Mouse (Mus musculus): Measurements from ENCODE around the gene Adsl. TPM values are rescaled to one million over a fixed set of nuclear protein-coding genes. Genes with fewer than 3 reads are reported as not detected.
A peak's percentile ranks its signal among the peaks of the same experiment; 100 is the strongest.
"Not testable (repeated sequence)": the region's sequence is repeated elsewhere in the genome, so short reads cannot be mapped to it uniquely, and the experiment has no call there.

Gene Adsl
- total RNA-seq (2021) = 10 to 100 TPM; 27.4 to 30.1 TPM
- long read RNA-seq, experiment 1, transcript Adsl-201 (13 exons, 3,711 nt) = major isoform, 27 of 28 reads
- long read RNA-seq, experiment 1, partial matches to known transcripts = 0 of 28 reads
- long read RNA-seq, experiment 1, other reads (novel, unspliced or antisense) = 1 of 28 reads
- long read RNA-seq, experiment 2, transcript Adsl-201 (13 exons, 3,711 nt) = major isoform, 28 of 41 reads
- long read RNA-seq, experiment 2, partial matches to known transcripts = 3 of 41 reads
- long read RNA-seq, experiment 2, other reads (novel, unspliced or antisense) = 10 of 41 reads

DNA sequence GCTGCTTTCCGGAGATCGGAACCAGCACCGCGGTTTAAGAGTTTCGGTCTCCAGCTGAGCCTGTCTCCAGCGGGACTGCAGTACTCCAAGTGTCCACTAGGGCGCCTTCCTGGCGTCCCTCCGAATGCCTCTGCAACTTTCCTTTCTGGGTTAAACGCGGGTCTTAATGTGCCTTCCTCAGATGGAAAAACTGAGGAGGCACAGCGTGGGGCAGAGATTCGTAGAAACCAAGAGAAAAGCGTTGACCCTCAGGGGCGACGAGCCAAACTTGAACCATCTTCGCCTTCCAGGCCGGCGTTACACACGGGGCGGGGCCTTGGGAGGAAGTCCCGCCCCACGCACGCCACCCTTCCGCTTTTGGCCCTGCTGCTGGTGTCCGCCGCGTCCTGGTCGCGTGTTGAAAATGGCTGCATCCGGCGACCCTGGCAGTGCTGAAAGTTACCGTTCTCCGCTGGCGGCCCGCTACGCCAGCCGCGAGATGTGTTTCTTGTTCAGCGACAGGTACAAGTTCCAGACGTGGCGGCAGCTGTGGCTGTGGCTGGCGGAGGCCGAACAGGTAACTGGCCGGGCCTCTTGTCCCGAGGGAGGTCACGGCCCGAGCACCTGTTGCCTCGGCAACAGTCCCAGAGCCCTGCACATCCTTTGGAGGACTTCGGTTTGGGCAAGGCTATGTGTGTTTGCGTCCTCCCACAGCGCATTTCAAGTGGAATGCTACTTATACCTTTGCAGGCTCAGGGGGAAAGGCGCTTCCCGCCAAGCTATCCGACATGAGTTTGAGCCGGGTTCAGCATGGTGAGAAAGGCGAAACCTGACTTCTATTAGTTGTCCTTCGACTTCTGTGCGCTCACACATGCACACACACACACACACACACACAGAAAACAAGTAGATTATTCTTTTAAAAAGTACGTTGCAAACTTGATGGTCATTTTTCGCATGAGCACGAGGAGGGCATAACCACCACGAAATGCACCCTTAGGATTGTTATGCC is at the start of gene Adsl:
Gene Adsl (plus strand): TSS at position 346 of the 991 bp plus-strand sequence.
- DNase-seq (ENCODE audit: low spot score in 2 of 2) = peak; percentile 88 to 89

DNA sequence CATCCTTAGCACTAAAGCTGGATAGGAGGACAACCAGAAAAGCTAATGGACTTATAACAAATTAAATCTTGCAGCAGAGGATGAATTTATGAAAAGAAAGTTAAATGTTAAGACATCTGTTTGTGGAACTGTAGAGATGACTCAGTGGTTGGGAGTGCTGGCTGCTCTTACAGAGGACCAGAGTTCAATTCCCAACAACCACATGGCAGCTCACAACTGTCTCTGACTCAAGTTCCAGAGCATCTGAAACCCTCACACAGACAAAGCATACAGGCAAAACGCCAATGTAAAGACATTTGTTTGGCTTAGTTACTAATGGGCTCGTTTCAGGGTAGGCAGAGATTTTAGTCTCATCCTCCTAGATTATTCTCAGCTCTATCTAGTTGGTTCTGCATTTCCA is 48.5 kb upstream of the Adsl start:
- DNase-seq (ENCODE audit: low spot score in 2 of 2) = no peak

GRCm38 (mm10) chr15:80901806-80902513 is 46.3 kb upstream of the Adsl start:
- no peak for DNase-seq (ENCODE audit: low spot score in 2 of 2)

- DNase-seq (ENCODE audit: low spot score in 2 of 2) = not testable (repeated sequence)
Measured at GRCm38 (mm10) chr15:80904776-80905175, 43.5 kb upstream of the Adsl start.

DNA sequence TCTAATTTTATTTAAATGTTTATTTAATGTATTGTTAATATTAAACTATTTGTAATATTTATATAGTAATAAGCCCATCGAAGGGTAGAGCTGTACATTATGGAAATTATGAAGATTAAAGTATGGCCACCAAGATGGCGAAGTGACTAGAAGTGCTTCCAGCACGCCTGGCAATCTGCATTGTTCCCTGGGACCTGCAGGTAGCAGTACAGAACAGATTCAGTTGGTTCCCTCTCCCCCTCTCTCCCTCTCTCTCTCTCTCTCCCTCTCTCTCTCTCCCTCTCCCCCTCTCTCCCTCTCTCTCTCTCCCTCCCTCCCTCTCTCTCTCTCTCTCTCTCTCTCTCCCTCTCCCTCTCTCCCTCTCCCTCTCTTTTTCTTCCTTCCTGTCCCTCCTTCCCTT is 38.1 kb upstream of the Adsl start:
- no peak for DNase-seq (ENCODE audit: low spot score in 2 of 2)

- DNase-seq (ENCODE audit: low spot score in 2 of 2) = no peak
Measured at GRCm38 (mm10) chr15:80910790-80911531, 37.3 kb upstream of the Adsl start.

DNA sequence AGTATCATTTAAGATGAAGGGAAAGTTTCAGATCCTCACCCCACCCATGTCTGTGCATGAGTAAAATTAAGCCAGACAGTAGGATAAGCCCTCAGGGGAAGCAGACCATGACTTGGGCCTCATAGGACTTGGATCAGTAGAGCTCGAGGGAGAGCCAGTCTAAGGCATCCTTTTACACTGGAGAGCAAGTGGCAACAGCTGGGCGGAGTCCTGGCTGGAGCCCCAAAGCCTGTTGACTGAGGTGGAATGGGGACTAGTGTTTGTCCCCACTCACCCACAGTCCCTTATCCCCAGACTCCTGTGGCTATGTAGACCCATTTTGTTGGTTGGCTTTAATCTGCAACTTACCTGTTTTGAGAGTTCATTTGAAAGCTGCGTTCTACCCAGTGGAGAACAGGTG is 36.1 kb upstream of the Adsl start:
- DNase-seq (ENCODE audit: low spot score in 2 of 2) = no peak

GRCm38 (mm10) chr15:80913803-80914202 is 34.5 kb upstream of the Adsl start:
- DNase-seq (ENCODE audit: low spot score in 2 of 2) = no peak

GRCm38 (mm10) chr15:80915850-80916249 is 32.4 kb upstream of the Adsl start:
- DNase-seq (ENCODE audit: low spot score in 2 of 2) = no peak

DNA sequence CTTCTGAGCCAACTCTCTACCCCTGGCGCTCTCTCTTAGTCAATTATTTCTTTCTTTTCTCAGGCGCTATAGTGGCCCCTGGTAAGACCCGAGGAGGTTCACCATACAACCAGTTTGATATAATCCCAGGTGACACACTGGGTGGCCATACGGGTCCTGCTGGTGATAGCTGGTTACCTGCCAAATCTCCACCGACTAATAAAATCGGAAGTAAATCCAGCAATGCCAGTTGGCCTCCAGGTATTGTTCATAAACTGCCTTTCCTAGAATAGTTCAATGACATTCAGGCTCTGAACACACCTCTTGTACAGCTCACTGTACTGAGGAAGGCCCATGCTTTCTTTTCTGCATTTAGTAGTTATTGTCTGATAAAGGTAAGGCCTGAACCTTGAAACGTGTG is 31.7 kb upstream of the Adsl start:
- DNase-seq (ENCODE audit: low spot score in 2 of 2) = no peak

DNA sequence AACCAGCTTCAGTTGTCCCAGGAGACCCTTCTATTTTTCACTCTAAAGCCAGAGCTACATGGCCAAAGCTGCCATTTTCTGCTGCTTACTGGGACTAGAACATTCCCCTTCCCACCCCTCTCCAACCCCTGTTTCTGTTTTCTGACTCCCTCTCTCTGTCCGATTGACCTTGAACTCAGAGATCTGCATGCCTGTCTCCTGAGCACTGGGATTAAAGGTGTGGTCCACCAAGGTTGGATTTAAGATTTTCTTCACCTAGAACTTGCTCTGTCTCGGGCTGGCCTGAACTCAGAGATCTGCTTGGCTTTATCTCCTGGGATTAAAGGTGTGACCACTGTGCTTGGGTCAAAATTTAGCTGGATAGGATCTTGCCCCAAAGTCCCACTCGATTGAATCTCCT is 27.9 kb upstream of the Adsl start:
- DNase-seq (ENCODE audit: low spot score in 2 of 2) = no peak

GRCm38 (mm10) chr15:80921781-80922180 is 26.5 kb upstream of the Adsl start:
- DNase-seq (ENCODE audit: low spot score in 2 of 2) = no peak

- no peak for DNase-seq (ENCODE audit: low spot score in 2 of 2)
Measured at GRCm38 (mm10) chr15:80924211-80924610, 24.1 kb upstream of the Adsl start.

DNA sequence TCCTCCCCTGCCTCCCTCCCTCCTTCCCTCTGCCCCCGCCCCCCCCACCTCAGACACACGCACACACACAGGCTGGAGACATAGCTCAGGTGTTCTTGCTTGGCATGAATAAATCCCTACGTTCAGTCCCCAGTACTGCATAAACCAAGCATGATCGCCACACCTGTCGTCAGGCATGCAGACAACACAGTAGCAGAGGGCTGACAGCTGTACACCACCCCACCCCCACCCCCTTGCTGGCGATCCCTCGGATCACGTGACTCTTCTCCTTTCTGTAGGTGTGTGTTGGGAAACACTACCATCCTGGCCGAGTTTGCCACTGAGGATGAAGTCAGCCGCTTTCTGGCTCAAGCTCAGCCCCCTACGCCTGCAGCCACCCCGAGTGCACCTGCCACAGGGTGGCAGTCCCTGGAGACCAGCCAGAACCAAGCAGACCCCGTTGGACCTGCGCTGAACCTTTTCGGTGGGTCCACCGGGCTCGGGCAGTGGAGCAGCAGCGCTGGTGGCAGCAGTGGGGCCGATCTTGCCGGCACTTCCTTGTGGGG is 19.4 kb upstream of the Adsl start:
- no peak for DNase-seq (ENCODE audit: low spot score in 2 of 2)

- no peak for DNase-seq (ENCODE audit: low spot score in 2 of 2)
Measured at GRCm38 (mm10) chr15:80930048-80930571, 18.2 kb upstream of the Adsl start.

DNA sequence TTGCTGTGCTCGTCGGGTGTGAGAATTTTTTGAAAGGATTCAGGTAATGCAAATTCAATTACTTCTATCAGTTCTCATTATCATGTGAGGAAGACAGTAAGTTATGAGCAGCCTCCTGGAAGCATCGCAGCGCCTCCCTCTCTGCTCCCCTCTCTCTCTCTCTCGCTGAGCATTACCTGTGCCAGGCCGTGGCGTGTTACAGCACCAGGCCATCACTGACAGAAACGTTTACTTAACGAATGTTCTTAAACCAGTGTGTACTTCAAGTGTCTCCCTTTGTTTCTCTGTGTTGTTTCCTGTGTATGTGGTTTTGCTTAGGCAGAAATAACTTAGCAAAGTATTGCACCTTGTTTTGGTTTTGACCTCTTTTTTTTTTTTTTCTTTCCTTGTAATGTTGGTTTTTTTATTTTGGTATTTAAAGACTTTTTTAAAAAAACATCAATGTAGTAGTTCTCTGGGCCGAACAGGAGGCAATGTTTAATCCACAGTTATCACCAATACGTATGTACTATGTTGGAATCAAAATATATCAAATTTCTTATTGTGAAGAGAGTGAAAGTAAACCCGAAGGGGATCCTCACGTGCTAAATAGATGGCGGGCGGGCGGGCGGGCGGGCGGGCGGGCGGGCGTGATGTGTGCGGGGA is 17.5 kb upstream of the Adsl start:
- DNase-seq (ENCODE audit: low spot score in 2 of 2) = not testable (repeated sequence)

DNA sequence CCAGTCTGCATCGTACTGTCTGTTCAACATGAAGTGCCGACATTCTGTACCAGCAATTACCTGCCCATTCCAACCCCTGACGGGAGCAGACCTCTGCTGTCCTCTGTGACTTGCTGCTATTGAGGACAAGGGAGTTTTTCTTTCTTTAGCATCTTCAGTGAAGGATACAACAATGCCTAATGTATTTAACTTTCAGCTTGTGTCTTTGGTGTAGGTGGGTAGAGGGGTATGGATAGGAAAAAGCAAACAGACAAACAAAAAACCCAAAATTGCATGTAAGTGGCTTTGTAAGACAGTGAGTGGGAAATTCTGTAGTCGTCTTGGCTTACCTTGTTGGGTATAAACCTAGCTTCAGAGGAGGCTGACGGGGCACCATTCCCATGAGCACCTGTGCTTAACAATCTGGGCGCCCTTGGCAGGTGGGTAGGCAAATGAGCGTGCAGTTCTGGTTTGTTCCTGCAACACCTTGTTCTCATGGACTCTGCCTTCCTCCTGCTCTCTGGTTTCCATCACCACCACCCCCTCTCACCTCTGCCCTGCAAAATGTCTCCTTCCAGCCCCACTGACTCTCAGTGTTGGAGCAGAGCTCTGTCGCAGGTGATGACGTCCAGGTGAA is 16.8 kb upstream of the Adsl start:
- no peak for DNase-seq (ENCODE audit: low spot score in 2 of 2)

GRCm38 (mm10) chr15:80934841-80935240 is 13.4 kb upstream of the Adsl start:
- DNase-seq (ENCODE audit: low spot score in 2 of 2) = no peak

- DNase-seq (ENCODE audit: low spot score in 2 of 2) = no peak
Measured at GRCm38 (mm10) chr15:80936686-80937085, 11.6 kb upstream of the Adsl start.

Measured in layer of hippocampus, postnatal 14 days (tissue).